Mouse (Mus musculus) G1E (cell line): ENCODE measurements around the gene Iqschfp. TPM values are rescaled to one million over a fixed set of nuclear protein-coding genes. Genes with fewer than 3 reads are reported as not detected.

Experiments used
- ATAC-seq: 2 replicates; pipeline ENCODE4 v1.8.0; 2016; ENCODE audit warnings: mild to moderate bottlenecking; ENCODE audit not compliant: insufficient number of reproducible peaks, poor library complexity, low FRiP score, severe bottlenecking; ENCODE audit errors: extremely low read depth
- DNase-seq: peaks from one replicate; pipeline ENCODE4 v3.0.0; 2012; ENCODE audit warnings: low spot score
- H3K27me3 ChIP-seq: 2 replicates; pipeline ENCODE4 v1.6.1; 2012; ENCODE audit warnings: mild to moderate bottlenecking, low read length, inconsistent platforms; ENCODE audit not compliant: insufficient read depth
- H3K36me3 ChIP-seq: replicated peaks from 2 replicates; pipeline ENCODE3; 2012; ENCODE audit warnings: mild to moderate bottlenecking, inconsistent platforms
- H3K4me1 ChIP-seq: 2 replicates; pipeline ENCODE4 v1.6.1; 2012; ENCODE audit warnings: low read depth, low read length, inconsistent platforms, mixed read lengths; ENCODE audit not compliant: insufficient read depth
- H3K4me3 ChIP-seq: 2 replicates; pipeline ENCODE4 v1.5.1; 2012; ENCODE audit warnings: low read depth, mild to moderate bottlenecking, inconsistent platforms, low read length, moderate library complexity, mixed read lengths
- H3K9me3 ChIP-seq: replicated peaks from 2 replicates; pipeline ENCODE4 v1.6.1; 2012; ENCODE audit warnings: inconsistent platforms
- CTCF ChIP-seq: IDR thresholded peaks from 2 replicates; pipeline ENCODE4 v1.5.1; 2012; ENCODE audit warnings: low read depth, low read length, inconsistent platforms, mixed read lengths
- GATA1 ChIP-seq: IDR thresholded peaks from 2 replicates; pipeline ENCODE4 v1.6.1; 2012; ENCODE audit warnings: borderline replicate concordance, low read length, inconsistent platforms, mixed read lengths
- GATA2 ChIP-seq: IDR thresholded peaks from 2 replicates; pipeline ENCODE4 v1.6.1; 2012; ENCODE audit warnings: low read depth, low read length, inconsistent platforms, borderline replicate concordance
- POLR2AphosphoS5 ChIP-seq: IDR thresholded peaks from 2 replicates; pipeline ENCODE4 v1.6.1; 2012; ENCODE audit warnings: low read depth, low read length, inconsistent platforms; ENCODE audit not compliant: insufficient replicate concordance
- TAL1 ChIP-seq: conservative IDR thresholded peaks from 2 replicates; pipeline ENCODE4 v1.6.1; 2012; ENCODE audit warnings: low read depth, low read length, inconsistent platforms, mixed read lengths
- polyA plus RNA-seq: library from polyadenylated mRNA; stranded (reverse); fragments of >175 nt; gene quantifications from 2 replicates; pipeline ENCODE4 v1.2.3, GENCODE M21; 2012
- total RNA-seq, 2 experiments: library from RNA; stranded (forward) in 1 of 2; stranded (reverse) in 1 of 2; fragments of 200-1000 nt in 1 of 2; fragments of >200 nt in 1 of 2; fragmentation: Nextera tagmentation in 1 of 2; gene quantifications; 2 replicates each; pipeline ENCODE4 v1.2.3; 2014 to 2017

Gene Iqschfp
- total and polyA plus RNA-seq, 3 experiments: not detected

GRCm38 (mm10) chr3:68453719-68454455 is 561.9 kb downstream of the Iqschfp start:
- Histone ChIP-seq H3K27me3 (no peaks in the 10 kb centered on the region), H3K9me3 (peaks cover 8% of the 10 kb centered on the region), H3K36me3 (no peaks in the 10 kb centered on the region), H3K4me3 (no peak overlapping the region), H3K4me1 (no peaks in the 10 kb centered on the region)
- no peak for DNase-seq
- TF ChIP-seq POLR2AphosphoS5 (no peak), CTCF (no peak), TAL1 (no peak), GATA1 (no peak)
- ATAC-seq: no peak

GRCm38 (mm10) chr3:68466643-68467042 is 574.6 kb downstream of the Iqschfp start:
- no peak for ATAC-seq
- no peak for DNase-seq
- no peaks in the 10 kb centered on the region for H3K36me3 ChIP-seq
- H3K4me3 ChIP-seq: no peak overlapping the region
- H3K4me1 ChIP-seq: no peaks in the 10 kb centered on the region
- TF ChIP-seq GATA1 (no peak), POLR2AphosphoS5 (no peak), GATA2 (no peak), TAL1 (no peak), CTCF (no peak)
- H3K9me3 ChIP-seq: peaks cover 26% of the 10 kb centered on the region
- no peaks in the 10 kb centered on the region for H3K27me3 ChIP-seq

GRCm38 (mm10) chr3:68467941-68468687 is 576.1 kb downstream of the Iqschfp start:
- Histone ChIP-seq H3K36me3 (no peaks in the 10 kb centered on the region), H3K4me3 (no peak overlapping the region), H3K27me3 (no peaks in the 10 kb centered on the region), H3K4me1 (no peaks in the 10 kb centered on the region), H3K9me3 (peaks cover 24% of the 10 kb centered on the region)
- ATAC-seq (no peak), DNase-seq (no peak)
- TF ChIP-seq CTCF (no peak), GATA2 (no peak), TAL1 (no peak), POLR2AphosphoS5 (no peak), GATA1 (no peak)

GRCm38 (mm10) chr3:68469643-68470042 is 577.6 kb downstream of the Iqschfp start:
- H3K36me3 ChIP-seq: no peaks in the 10 kb centered on the region
- ATAC-seq (no peak), DNase-seq (no peak)
- no peaks in the 10 kb centered on the region for H3K4me1 ChIP-seq
- H3K4me3 ChIP-seq: no peak overlapping the region
- no peaks in the 10 kb centered on the region for H3K27me3 ChIP-seq
- peaks cover 30% of the 10 kb centered on the region for H3K9me3 ChIP-seq
- TF ChIP-seq GATA2 (no peak), POLR2AphosphoS5 (no peak), TAL1 (no peak), GATA1 (no peak), CTCF (no peak)

GRCm38 (mm10) chr3:68470061-68470460 is 578.0 kb downstream of the Iqschfp start:
- ATAC-seq: no peak
- no peak for DNase-seq
- Histone ChIP-seq H3K36me3 (no peaks in the 10 kb centered on the region), H3K9me3 (peaks cover 31% of the 10 kb centered on the region), H3K27me3 (no peaks in the 10 kb centered on the region), H3K4me3 (no peak overlapping the region), H3K4me1 (no peaks in the 10 kb centered on the region)
- no peak for TF ChIP-seq TAL1
- no peak for TF ChIP-seq POLR2AphosphoS5
- TF ChIP-seq GATA1: no peak
- TF ChIP-seq GATA2: no peak
- TF ChIP-seq CTCF: no peak

- H3K36me3 ChIP-seq: no peaks in the 10 kb centered on the region
- no peaks in the 10 kb centered on the region for H3K27me3 ChIP-seq
- TF ChIP-seq GATA1 (no peak), POLR2AphosphoS5 (no peak), TAL1 (no peak), CTCF (no peak), GATA2 (no peak)
- ATAC-seq (no peak), DNase-seq (no peak)
- peaks cover 32% of the 10 kb centered on the region for H3K9me3 ChIP-seq
- no peaks in the 10 kb centered on the region for H3K4me1 ChIP-seq
- no peak overlapping the region for H3K4me3 ChIP-seq
These were observed 578.6 kb downstream of the Iqschfp start for GRCm38 (mm10) chr3:68470622-68471021.
